Mouse (Mus musculus): ENCODE results near the gene Tmem240. TPM values are rescaled to one million over a fixed set of nuclear protein-coding genes. Genes with fewer than 3 reads are reported as not detected.
"Not testable (repeated sequence)": the region's sequence is repeated elsewhere in the genome, so short reads cannot be mapped to it uniquely, and the experiment has no call there.

The Tmem240 gene
- polyA plus RNA-seq, 1 experiment from 2014 or later = 0.54 TPM

- WGBS = 72% methylated on average over 6 of the region's 6 CpGs
- Histone ChIP-seq H3K27me3 (ENCODE audit: insufficient read depth, poor library complexity, severe bottlenecking) (no peaks in the 10 kb centered on the region), H3K4me3 (no peak overlapping the region), H3K9me3 (no peaks in the 10 kb centered on the region), H3K36me3 (peaks cover 63% of the 10 kb centered on the region), H3K27ac (no peak overlapping the region), H3K4me1 (peaks cover 23% of the 10 kb centered on the region)
- DNase-seq (ENCODE audit: low spot score) = no peak
Observed at GRCm38 (mm10) chr4:155739152-155739551, 4.6 kb downstream of the Tmem240 start.

GRCm38 (mm10) chr4:155739741-155740636 is 5.4 kb downstream of the Tmem240 start:
- no peaks in the 10 kb centered on the region for H3K27me3 ChIP-seq (ENCODE audit: insufficient read depth, poor library complexity, severe bottlenecking)
- no peaks in the 10 kb centered on the region for H3K9me3 ChIP-seq
- H3K36me3 ChIP-seq = peaks cover 71% of the 10 kb centered on the region
- no peak for DNase-seq (ENCODE audit: low spot score)
- no peak overlapping the region for H3K27ac ChIP-seq
- no peak overlapping the region for H3K4me3 ChIP-seq
- WGBS = 85% methylated on average over 37 of the region's 37 CpGs
- peaks cover 20% of the 10 kb centered on the region for H3K4me1 ChIP-seq

GRCm38 (mm10) chr4:155740681-155741080 is 6.1 kb downstream of the Tmem240 start:
- H3K9me3 ChIP-seq; H3K27ac ChIP-seq; H3K27me3 ChIP-seq (ENCODE audit: insufficient read depth, poor library complexity, severe bottlenecking); DNase-seq (ENCODE audit: low spot score); H3K4me3 ChIP-seq: not testable (repeated sequence)
- 89% methylated on average over 10 of the region's 10 CpGs for WGBS
- H3K36me3 ChIP-seq = peaks cover 78% of the 10 kb centered on the region
- peaks cover 14% of the 10 kb centered on the region for H3K4me1 ChIP-seq

GRCm38 (mm10) chr4:155742684-155743083 is 8.1 kb downstream of the Tmem240 start:
- H3K27me3 ChIP-seq (ENCODE audit: insufficient read depth, poor library complexity, severe bottlenecking) = no peaks in the 10 kb centered on the region
- no peaks in the 10 kb centered on the region for H3K9me3 ChIP-seq
- H3K4me3 ChIP-seq = no peak overlapping the region
- no peak for DNase-seq (ENCODE audit: low spot score)
- peaks cover 89% of the 10 kb centered on the region for H3K36me3 ChIP-seq
- WGBS = 90% methylated on average over 5 of the region's 5 CpGs
- peaks cover 9% of the 10 kb centered on the region for H3K4me1 ChIP-seq
- no peak overlapping the region for H3K27ac ChIP-seq

- H3K4me1 ChIP-seq = no peaks in the 10 kb centered on the region
- WGBS = 93% methylated on average over 8 of the region's 8 CpGs
- DNase-seq (ENCODE audit: low spot score) = no peak
- H3K4me3 ChIP-seq = no peak overlapping the region
- no peaks in the 10 kb centered on the region for H3K9me3 ChIP-seq
- peaks cover 99% of the 10 kb centered on the region for H3K36me3 ChIP-seq
- H3K27me3 ChIP-seq (ENCODE audit: insufficient read depth, poor library complexity, severe bottlenecking) = no peaks in the 10 kb centered on the region
- no peak overlapping the region for H3K27ac ChIP-seq
Observed at GRCm38 (mm10) chr4:155744474-155744873, 9.9 kb downstream of the Tmem240 start.

- 89% methylated on average over 5 of the region's 5 CpGs for WGBS
Observed at GRCm38 (mm10) chr4:155745136-155745535, 10.5 kb downstream of the Tmem240 start.

GRCm38 (mm10) chr4:155746036-155746548 is 11.5 kb downstream of the Tmem240 start:
- H3K4me1 ChIP-seq = no peaks in the 10 kb centered on the region
- no peaks in the 10 kb centered on the region for H3K27me3 ChIP-seq (ENCODE audit: insufficient read depth, poor library complexity, severe bottlenecking)
- no peak overlapping the region for H3K27ac ChIP-seq
- WGBS = 86% methylated on average over 8 of the region's 8 CpGs
- peaks cover 99% of the 10 kb centered on the region for H3K36me3 ChIP-seq
- H3K4me3 ChIP-seq = no peak overlapping the region
- H3K9me3 ChIP-seq = no peaks in the 10 kb centered on the region
- DNase-seq (ENCODE audit: low spot score) = no peak

More at GRCm38 (mm10) chr4:155745136-155745535, 10.5 kb downstream of the Tmem240 start:
- Histone ChIP-seq H3K27ac (no peak overlapping the region), H3K4me1 (no peaks in the 10 kb centered on the region), H3K36me3 (peaks cover 99% of the 10 kb centered on the region), H3K4me3 (no peak overlapping the region), H3K9me3 (no peaks in the 10 kb centered on the region), H3K27me3 (ENCODE audit: insufficient read depth, poor library complexity, severe bottlenecking) (no peaks in the 10 kb centered on the region)
- no peak for DNase-seq (ENCODE audit: low spot score)

- H3K27ac ChIP-seq = no peak overlapping the region
- H3K4me3 ChIP-seq = no peak overlapping the region
- WGBS = 90% methylated on average over 17 of the region's 17 CpGs
- no peaks in the 10 kb centered on the region for H3K27me3 ChIP-seq (ENCODE audit: insufficient read depth, poor library complexity, severe bottlenecking)
- no peaks in the 10 kb centered on the region for H3K9me3 ChIP-seq
- H3K4me1 ChIP-seq = no peaks in the 10 kb centered on the region
- DNase-seq (ENCODE audit: low spot score) = no peak
- H3K36me3 ChIP-seq = peaks cover 99% of the 10 kb centered on the region
Observed at GRCm38 (mm10) chr4:155746575-155747490, 12.2 kb downstream of the Tmem240 start.

GRCm38 (mm10) chr4:155757011-155757410 is 22.4 kb downstream of the Tmem240 start:
- Histone ChIP-seq H3K4me3 (no peak overlapping the region), H3K9me3 (no peaks in the 10 kb centered on the region), H3K27ac (no peak overlapping the region), H3K27me3 (ENCODE audit: insufficient read depth, poor library complexity, severe bottlenecking) (no peaks in the 10 kb centered on the region), H3K4me1 (peaks cover 29% of the 10 kb centered on the region), H3K36me3 (peaks cover 61% of the 10 kb centered on the region)
- WGBS = 86% methylated on average over 12 of the region's 12 CpGs
- DNase-seq (ENCODE audit: low spot score) = no peak

- no peak for DNase-seq (ENCODE audit: low spot score)
- peaks cover 34% of the 10 kb centered on the region for H3K36me3 ChIP-seq
- peak overlapping the region; percentile 77 for H3K4me3 ChIP-seq
- H3K27ac ChIP-seq = peak overlapping the region; percentile 87
- H3K27me3 ChIP-seq (ENCODE audit: insufficient read depth, poor library complexity, severe bottlenecking) = no peaks in the 10 kb centered on the region
- H3K4me1 ChIP-seq = peaks cover 29% of the 10 kb centered on the region
- 3% methylated on average over 10 of the region's 10 CpGs for WGBS
- H3K9me3 ChIP-seq = no peaks in the 10 kb centered on the region
Observed at GRCm38 (mm10) chr4:155759862-155760612, 25.4 kb downstream of the Tmem240 start.

- DNase-seq (ENCODE audit: low spot score) = peak; percentile 98
- Histone ChIP-seq H3K9me3 (no peaks in the 10 kb centered on the region), H3K27ac (peak within 1 kb of the TSS; percentile 87), H3K4me1 (peaks cover 29% of the 10 kb centered on the region), H3K27me3 (ENCODE audit: insufficient read depth, poor library complexity, severe bottlenecking) (no peaks in the 10 kb centered on the region), H3K4me3 (peak within 1 kb of the TSS; percentile 77), H3K36me3 (peaks cover 26% of the 10 kb centered on the region)
- under 1% methylated on average over 68 of the region's 68 CpGs for WGBS
Observed at GRCm38 (mm10) chr4:155760613-155761355, 26.2 kb downstream of the Tmem240 start, which contains the start of gene Atad3a. Gene Atad3a (minus strand): TSS chr4:155761093.

Measured in heart, embryonic 10.5 days (tissue).